Mouse (Mus musculus) kidney, adult 11 months (tissue): Measurements from ENCODE around the gene Abhd14a.

Source experiments
- DNase-seq: peaks from one replicate; pipeline ENCODE4 v3.0.0; 2022

The Abhd14a gene

GRCm38 (mm10) chr9:106451899-106452298 lies 4.4 kb upstream of the Abhd14a start:
- no peak for DNase-seq

GRCm38 (mm10) chr9:106451298-106451697 lies 3.8 kb upstream of the Abhd14a start:
- DNase-seq: no peak

GRCm38 (mm10) chr9:106450661-106451060 lies 3.2 kb upstream of the Abhd14a start:
- peak; percentile 84 for DNase-seq

- no peak for DNase-seq
Measured at GRCm38 (mm10) chr9:106449947-106450346, 2.5 kb upstream of the Abhd14a start.

GRCm38 (mm10) chr9:106448498-106449031 lies 1.1 kb upstream of the Abhd14a start:
- peak; percentile 82 for DNase-seq

- DNase-seq: no peak
Measured at GRCm38 (mm10) chr9:106447951-106448350, 473 bp upstream of the Abhd14a start.

- DNase-seq: peak; percentile 84
Measured at GRCm38 (mm10) chr9:106444836-106445235, 2.6 kb downstream of the Abhd14a start.

GRCm38 (mm10) chr9:106442680-106443079 lies 4.8 kb downstream of the Abhd14a start:
- DNase-seq: no peak

- no peak for DNase-seq
Measured at GRCm38 (mm10) chr9:106436566-106436965, 10.9 kb downstream of the Abhd14a start.

GRCm38 (mm10) chr9:106433389-106433788 lies 14.1 kb downstream of the Abhd14a start:
- DNase-seq: no peak

GRCm38 (mm10) chr9:106430015-106430264 lies 17.5 kb downstream of the Abhd14a start:
- no peak for DNase-seq

- DNase-seq: peak; percentile 92
Measured at GRCm38 (mm10) chr9:106429221-106430014, 18.1 kb downstream of the Abhd14a start, which contains the start of gene Rpl29. Gene Rpl29, plus strand, starts transcription at chr9:106429454.

- DNase-seq: no peak
Measured at GRCm38 (mm10) chr9:106428719-106429220, 18.7 kb downstream of the Abhd14a start.

- peak; percentile 81 for DNase-seq
Measured at GRCm38 (mm10) chr9:106421865-106422160, 25.7 kb downstream of the Abhd14a start.

GRCm38 (mm10) chr9:106421033-106421864 lies 26.2 kb downstream of the Abhd14a start:
- DNase-seq: peak; percentile 27

- DNase-seq: no peak
Measured at GRCm38 (mm10) chr9:106420608-106421007, 26.9 kb downstream of the Abhd14a start.

- peak; percentile 70 for DNase-seq
Measured at GRCm38 (mm10) chr9:106417841-106418625, 29.4 kb downstream of the Abhd14a start.

GRCm38 (mm10) chr9:106416826-106417225 lies 30.7 kb downstream of the Abhd14a start:
- DNase-seq: no peak

- DNase-seq: no peak
Measured at GRCm38 (mm10) chr9:106413606-106414005, 33.9 kb downstream of the Abhd14a start.

GRCm38 (mm10) chr9:106412210-106412609 lies 35.3 kb downstream of the Abhd14a start:
- DNase-seq: no peak

GRCm38 (mm10) chr9:106411729-106412128 lies 35.7 kb downstream of the Abhd14a start:
- DNase-seq: no peak

GRCm38 (mm10) chr9:106411091-106411594 lies 36.3 kb downstream of the Abhd14a start:
- no peak for DNase-seq
